Mouse (Mus musculus) heart, embryonic 16.5 days (tissue): ENCODE results near the gene Clta. TPM values are rescaled to one million over a fixed set of nuclear protein-coding genes. Genes with fewer than 3 reads are reported as not detected.

Source experiments
- ATAC-seq: fragments of 200-750 bp; cut with Nextera tagmentation; replicated peaks from 2 replicates; pipeline ENCODE4 v1.8.0; 2017; ENCODE audit warnings: moderate number of reproducible peaks; ENCODE audit not compliant: insufficient read depth, low FRiP score; ENCODE audit errors: extremely low read depth
- H3K27ac ChIP-seq: fragments of 300-500 bp; sonication (generic); 2 replicates; pipeline ENCODE4 v1.5.1; 2014; ENCODE audit warnings: mild to moderate bottlenecking, low read length, control low read depth, moderate library complexity
- H3K27me3 ChIP-seq: fragments of 300-500 bp; sonication (generic); 2 replicates; pipeline ENCODE4 v1.6.1; 2014; ENCODE audit warnings: low read length, mixed read lengths; ENCODE audit not compliant: control insufficient read depth, insufficient read depth
- H3K36me3 ChIP-seq: fragments of 300-500 bp; sonication (generic); 2 replicates; pipeline ENCODE4 v1.6.1; 2014; ENCODE audit not compliant: control insufficient read depth, insufficient read depth
- H3K4me1 ChIP-seq: fragments of 300-500 bp; sonication (generic); 2 replicates; pipeline ENCODE4 v1.6.1; 2014; ENCODE audit warnings: low read length, mixed read lengths; ENCODE audit not compliant: control insufficient read depth, insufficient read depth
- H3K4me2 ChIP-seq: fragments of 300-500 bp; sonication (generic); 2 replicates; pipeline ENCODE4 v1.6.1; 2014; ENCODE audit warnings: low read depth, mild to moderate bottlenecking, control low read depth, low read length
- H3K4me3 ChIP-seq: fragments of 300-500 bp; sonication (generic); 2 replicates; pipeline ENCODE4 v1.5.1; 2014; ENCODE audit warnings: mild to moderate bottlenecking, control low read depth, low read length
- H3K9ac ChIP-seq: fragments of 300-500 bp; sonication (generic); 2 replicates; pipeline ENCODE4 v1.6.1; 2014; ENCODE audit warnings: low read length, control low read depth
- H3K9me3 ChIP-seq: fragments of 300-500 bp; sonication (generic); replicated peaks from 2 replicates; pipeline ENCODE4 v1.6.1; 2016; ENCODE audit warnings: low read length; ENCODE audit not compliant: control insufficient read depth
- WGBS: fragments of 180-500 bp; shearing (Covaris S2); extraction: QIAGEN DNeasy Blood & Tissue Kit; methylation state at CpG from one replicate; pipeline ENCODE4 v1.1.7; 2014; 5-methylcytosine and 5-hydroxymethylcytosine counted together
- polyA plus RNA-seq: library from polyadenylated mRNA; unstranded; fragments of >200 nt; fragmentation: Nextera tagmentation; extraction: Ambion mirVana; gene quantifications from 2 replicates; pipeline ENCODE4 v1.2.1, GENCODE M21; 2015

The Clta gene
- polyA plus RNA-seq, 1 experiment from 2014 or later = 150 TPM

GRCm38 (mm10) chr4:44049812-44050211 is 45.6 kb downstream of the Clta start:
- no peak overlapping the region for H3K9ac ChIP-seq
- ATAC-seq = no peak
- H3K9me3 ChIP-seq = no peaks in the 10 kb centered on the region
- 86% methylated on average over 5 of the region's 5 CpGs for WGBS
- no peak overlapping the region for H3K4me2 ChIP-seq
- H3K4me3 ChIP-seq = no peak overlapping the region
- no peaks in the 10 kb centered on the region for H3K27me3 ChIP-seq
- H3K36me3 ChIP-seq = peaks cover 22% of the 10 kb centered on the region
- no peak overlapping the region for H3K27ac ChIP-seq
- peaks cover 4% of the 10 kb centered on the region; the same call in 1 of the 2 replicates for H3K4me1 ChIP-seq

GRCm38 (mm10) chr4:44059674-44060073 is 55.4 kb downstream of the Clta start:
- Histone ChIP-seq H3K4me3 (no peak overlapping the region), H3K9ac (no peak overlapping the region)
- ATAC-seq = no peak

DNA sequence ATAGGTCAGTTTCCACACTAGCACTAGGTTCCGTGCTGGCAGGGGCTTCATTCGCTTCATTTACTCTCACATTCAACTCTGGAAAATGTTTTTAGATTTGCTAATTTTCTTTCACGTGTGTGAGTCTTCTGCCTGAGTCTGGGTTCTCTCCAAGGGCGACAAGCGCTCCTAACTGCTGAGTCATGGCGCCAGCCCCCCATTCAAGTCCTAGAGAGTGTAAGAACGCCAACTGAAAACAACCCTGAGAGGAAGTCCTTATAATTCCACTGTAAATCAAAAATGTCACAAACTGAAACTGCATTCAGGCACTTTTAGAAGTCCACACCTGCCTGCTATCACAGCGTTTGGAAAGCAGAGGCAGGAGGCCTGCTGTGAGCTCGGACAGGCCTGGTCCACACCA is 57.8 kb downstream of the Clta start:
- H3K27ac ChIP-seq = no peak overlapping the region
- H3K9me3 ChIP-seq = no peaks in the 10 kb centered on the region
- H3K9ac ChIP-seq = no peak overlapping the region
- H3K4me3 ChIP-seq = no peak overlapping the region
- 0 out of 2 replicates have a peak, but pooled peaks cover 9% of the 10 kb centered on the region for H3K36me3 ChIP-seq
- H3K4me2 ChIP-seq = no peak overlapping the region
- ATAC-seq = no peak
- WGBS = 68% methylated on average over 9 of the region's 9 CpGs
- H3K27me3 ChIP-seq = no peaks in the 10 kb centered on the region
- H3K4me1 ChIP-seq = peaks cover 4% of the 10 kb centered on the region; the same call in 1 of the 2 replicates

More at GRCm38 (mm10) chr4:44059674-44060073, 55.4 kb downstream of the Clta start:
- H3K36me3 ChIP-seq = 0 out of 2 replicates have a peak, but pooled peaks cover 12% of the 10 kb centered on the region
- H3K27me3 ChIP-seq = no peaks in the 10 kb centered on the region
- peaks cover 2% of the 10 kb centered on the region; the same call in 1 of the 2 replicates for H3K4me1 ChIP-seq
- H3K9me3 ChIP-seq = no peaks in the 10 kb centered on the region
- H3K4me2 ChIP-seq = no peak overlapping the region
- H3K27ac ChIP-seq = no peak overlapping the region
- WGBS = 90% methylated on average over 13 of the region's 13 CpGs

DNA sequence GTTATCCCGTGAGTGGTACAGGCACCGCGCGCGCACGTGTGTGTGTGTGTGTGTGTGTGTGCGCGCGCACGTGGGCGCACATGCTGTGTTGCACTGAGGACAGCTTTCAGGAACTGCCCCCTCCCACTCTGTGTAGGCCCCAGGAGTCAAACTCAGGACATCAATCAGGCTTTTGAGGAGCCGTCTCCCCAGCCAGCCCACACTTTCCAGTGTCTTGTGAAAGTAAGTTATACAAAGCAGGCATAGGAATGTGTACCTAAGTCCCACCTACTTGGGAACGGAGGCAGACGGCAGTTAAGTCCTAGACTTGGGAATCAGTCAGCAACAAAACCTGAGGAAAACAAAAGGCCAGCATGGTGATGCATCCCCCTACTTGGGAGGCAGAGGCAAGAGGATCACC is 58.6 kb downstream of the Clta start:
- H3K4me3 ChIP-seq = no peak overlapping the region
- no peaks in the 10 kb centered on the region for H3K27me3 ChIP-seq
- H3K4me1 ChIP-seq = peaks cover 9% of the 10 kb centered on the region; the same call in 1 of the 2 replicates
- ATAC-seq = no peak
- no peak overlapping the region for H3K4me2 ChIP-seq
- 0 out of 2 replicates have a peak, but pooled peaks cover 9% of the 10 kb centered on the region for H3K36me3 ChIP-seq
- no peak overlapping the region for H3K27ac ChIP-seq
- no peaks in the 10 kb centered on the region for H3K9me3 ChIP-seq
- H3K9ac ChIP-seq = no peak overlapping the region
- 86% methylated on average over 14 of the region's 14 CpGs for WGBS

- Histone ChIP-seq H3K4me1 (peaks cover 19% of the 10 kb centered on the region), H3K4me3 (peak overlapping the region; percentile 10; the same call in 1 of the 2 replicates), H3K4me2 (peak overlapping the region; percentile 44), H3K9ac (0 out of 2 replicates have a peak overlapping the region, but pooled peaks have one; percentile 24), H3K27me3 (no peaks in the 10 kb centered on the region), H3K36me3 (0 out of 2 replicates have a peak, but pooled peaks cover 2% of the 10 kb centered on the region), H3K27ac (peak overlapping the region; percentile 49), H3K9me3 (no peaks in the 10 kb centered on the region)
- peak; percentile 46 for ATAC-seq
- WGBS = 30% methylated on average over 16 of the region's 16 CpGs
Observed at GRCm38 (mm10) chr4:44065355-44066025, 61.2 kb downstream of the Clta start.

GRCm38 (mm10) chr4:44066891-44067290 is 62.6 kb downstream of the Clta start:
- no peak overlapping the region for H3K27ac ChIP-seq
- no peak overlapping the region for H3K4me3 ChIP-seq
- peaks cover 29% of the 10 kb centered on the region for H3K4me1 ChIP-seq
- H3K27me3 ChIP-seq = no peaks in the 10 kb centered on the region
- no peaks in the 10 kb centered on the region for H3K36me3 ChIP-seq
- no peak overlapping the region for H3K9ac ChIP-seq
- H3K9me3 ChIP-seq = no peaks in the 10 kb centered on the region
- no peak overlapping the region for H3K4me2 ChIP-seq
- ATAC-seq = no peak
- WGBS = 73% methylated on average over 6 of the region's 6 CpGs

DNA sequence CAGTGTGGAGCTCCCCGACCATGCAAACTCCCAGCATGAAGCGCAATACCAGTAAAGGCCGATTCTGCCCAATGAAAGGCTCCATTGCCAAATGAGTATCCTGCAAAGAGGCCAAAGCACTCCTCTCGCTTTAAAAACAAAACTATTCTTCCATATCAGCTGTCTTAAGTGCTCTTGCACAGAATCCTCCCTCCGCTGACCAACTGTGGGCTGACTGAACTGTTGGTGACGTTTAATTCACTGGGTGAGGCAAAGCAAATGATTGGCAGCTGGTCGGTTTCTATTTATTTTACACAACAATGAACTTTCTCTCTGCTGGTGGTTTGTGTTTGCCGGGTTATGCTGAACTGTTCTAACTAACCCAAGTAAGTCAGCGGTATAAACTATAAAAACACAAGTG is 64.5 kb downstream of the Clta start:
- H3K9ac ChIP-seq = 0 out of 2 replicates have a peak overlapping the region, but pooled peaks have one; percentile 0
- peak overlapping the region; percentile 25; the same call in 1 of the 2 replicates for H3K4me3 ChIP-seq
- 29% methylated on average over 9 of the region's 9 CpGs for WGBS

GRCm38 (mm10) chr4:44069411-44069810 is 65.2 kb downstream of the Clta start:
- no peak for ATAC-seq
- H3K36me3 ChIP-seq = no peaks in the 10 kb centered on the region
- H3K4me1 ChIP-seq = peaks cover 32% of the 10 kb centered on the region
- no peaks in the 10 kb centered on the region for H3K9me3 ChIP-seq
- H3K27me3 ChIP-seq = no peaks in the 10 kb centered on the region
- H3K27ac ChIP-seq = peak overlapping the region; percentile 16; the same call in 1 of the 2 replicates
- 91% methylated on average over 4 of the region's 4 CpGs for WGBS
- H3K9ac ChIP-seq = no peak overlapping the region
- H3K4me3 ChIP-seq = no peak overlapping the region
- no peak overlapping the region for H3K4me2 ChIP-seq

More for the DNA sequence above, 64.5 kb downstream of the Clta start:
- H3K9me3 ChIP-seq = no peaks in the 10 kb centered on the region
- no peak for ATAC-seq
- H3K27ac ChIP-seq = peak overlapping the region; percentile 73
- no peaks in the 10 kb centered on the region for H3K36me3 ChIP-seq
- H3K4me1 ChIP-seq = peaks cover 32% of the 10 kb centered on the region
- H3K27me3 ChIP-seq = no peaks in the 10 kb centered on the region
- H3K4me2 ChIP-seq = peak overlapping the region; percentile 56

DNA sequence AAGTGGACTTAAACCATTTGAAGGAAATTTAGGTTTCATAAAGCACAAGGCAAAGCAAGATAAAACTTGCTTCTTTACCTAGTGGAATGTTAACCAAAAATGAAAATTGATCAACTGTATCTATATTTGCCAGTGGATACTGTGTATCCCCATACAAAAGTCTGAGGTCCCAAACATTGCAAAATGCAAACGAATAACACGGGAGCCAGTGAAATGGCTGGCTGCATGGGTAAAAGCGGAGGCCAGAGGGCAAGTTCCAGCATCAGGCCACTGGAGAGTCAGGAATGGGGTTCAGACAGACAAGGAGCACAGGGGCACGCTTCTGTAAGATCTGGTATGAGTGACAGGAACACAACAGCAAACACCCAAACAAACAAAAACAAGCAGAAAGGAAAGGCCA is 66.4 kb downstream of the Clta start:
- Histone ChIP-seq H3K36me3 (no peaks in the 10 kb centered on the region), H3K9me3 (no peaks in the 10 kb centered on the region), H3K4me1 (peaks cover 32% of the 10 kb centered on the region), H3K4me2 (peak overlapping the region; percentile 78), H3K9ac (peak overlapping the region; percentile 96), H3K27me3 (no peaks in the 10 kb centered on the region), H3K4me3 (peak overlapping the region; percentile 96), H3K27ac (no peak overlapping the region)
- no peak for ATAC-seq
- WGBS = 70% methylated on average over 4 of the region's 4 CpGs
